Mouse (Mus musculus) heart, embryonic 16.5 days (tissue): ENCODE results near the gene Lgr5. TPM values are rescaled to one million over a fixed set of nuclear protein-coding genes. Genes with fewer than 3 reads are reported as not detected.

Experiments
- ATAC-seq: fragments of 200-750 bp; cut with Nextera tagmentation; replicated peaks from 2 replicates; pipeline ENCODE4 v1.8.0; 2017; ENCODE audit warnings: moderate number of reproducible peaks; ENCODE audit not compliant: insufficient read depth, low FRiP score; ENCODE audit errors: extremely low read depth
- H3K27ac ChIP-seq: fragments of 300-500 bp; sonication (generic); 2 replicates; pipeline ENCODE4 v1.5.1; 2014; ENCODE audit warnings: mild to moderate bottlenecking, low read length, control low read depth, moderate library complexity
- H3K27me3 ChIP-seq: fragments of 300-500 bp; sonication (generic); 2 replicates; pipeline ENCODE4 v1.6.1; 2014; ENCODE audit warnings: low read length, mixed read lengths; ENCODE audit not compliant: control insufficient read depth, insufficient read depth
- H3K36me3 ChIP-seq: fragments of 300-500 bp; sonication (generic); 2 replicates; pipeline ENCODE4 v1.6.1; 2014; ENCODE audit not compliant: control insufficient read depth, insufficient read depth
- H3K4me1 ChIP-seq: fragments of 300-500 bp; sonication (generic); 2 replicates; pipeline ENCODE4 v1.6.1; 2014; ENCODE audit warnings: low read length, mixed read lengths; ENCODE audit not compliant: control insufficient read depth, insufficient read depth
- H3K4me2 ChIP-seq: fragments of 300-500 bp; sonication (generic); 2 replicates; pipeline ENCODE4 v1.6.1; 2014; ENCODE audit warnings: low read depth, mild to moderate bottlenecking, control low read depth, low read length
- H3K4me3 ChIP-seq: fragments of 300-500 bp; sonication (generic); 2 replicates; pipeline ENCODE4 v1.5.1; 2014; ENCODE audit warnings: mild to moderate bottlenecking, control low read depth, low read length
- H3K9ac ChIP-seq: fragments of 300-500 bp; sonication (generic); 2 replicates; pipeline ENCODE4 v1.6.1; 2014; ENCODE audit warnings: low read length, control low read depth
- H3K9me3 ChIP-seq: fragments of 300-500 bp; sonication (generic); replicated peaks from 2 replicates; pipeline ENCODE4 v1.6.1; 2016; ENCODE audit warnings: low read length; ENCODE audit not compliant: control insufficient read depth
- WGBS: fragments of 180-500 bp; shearing (Covaris S2); extraction: QIAGEN DNeasy Blood & Tissue Kit; methylation state at CpG from one replicate; pipeline ENCODE4 v1.1.7; 2014; 5-methylcytosine and 5-hydroxymethylcytosine counted together
- polyA plus RNA-seq: library from polyadenylated mRNA; unstranded; fragments of >200 nt; fragmentation: Nextera tagmentation; extraction: Ambion mirVana; gene quantifications from 2 replicates; pipeline ENCODE4 v1.2.1, GENCODE M21; 2015

The Lgr5 gene
- polyA plus RNA-seq, 1 experiment from 2014 or later, result 0.53 TPM

- Histone ChIP-seq H3K27me3 (peaks cover 10% of the 10 kb centered on the region), H3K27ac (no peak overlapping the region), H3K4me2 (no peak overlapping the region), H3K9ac (no peak overlapping the region), H3K9me3 (no peaks in the 10 kb centered on the region), H3K36me3 (no peaks in the 10 kb centered on the region), H3K4me3 (no peak overlapping the region), H3K4me1 (no peaks in the 10 kb centered on the region)
- ATAC-seq, result no peak
- WGBS, result 84% methylated on average over 6 of the region's 6 CpGs
Observed at GRCm38 (mm10) chr10:115593651-115594050, 6.1 kb upstream of the Lgr5 start.

GRCm38 (mm10) chr10:115593221-115593620 is 5.6 kb upstream of the Lgr5 start:
- Histone ChIP-seq H3K4me2 (no peak overlapping the region), H3K9ac (no peak overlapping the region), H3K36me3 (no peaks in the 10 kb centered on the region), H3K27me3 (peaks cover 12% of the 10 kb centered on the region), H3K9me3 (no peaks in the 10 kb centered on the region), H3K4me1 (no peaks in the 10 kb centered on the region), H3K4me3 (no peak overlapping the region), H3K27ac (no peak overlapping the region)
- ATAC-seq, result no peak
- 63% methylated on average over 11 of the region's 11 CpGs for WGBS

- WGBS, result 2% methylated on average over 7 of the region's 7 CpGs
- Histone ChIP-seq H3K9me3 (no peaks in the 10 kb centered on the region), H3K27me3 (peaks cover 42% of the 10 kb centered on the region), H3K4me1 (peaks cover 13% of the 10 kb centered on the region), H3K9ac (no peak overlapping the region), H3K4me3 (peak overlapping the region; percentile 52), H3K27ac (no peak overlapping the region), H3K4me2 (peak overlapping the region; percentile 78), H3K36me3 (no peaks in the 10 kb centered on the region)
- ATAC-seq, result no peak
Observed at GRCm38 (mm10) chr10:115587979-115588378, 399 bp upstream of the Lgr5 start.

GRCm38 (mm10) chr10:115586246-115587231 is 1.0 kb downstream of the Lgr5 start:
- ATAC-seq, result peak; percentile 68
- Histone ChIP-seq H3K27ac (no peak overlapping the region), H3K36me3 (no peaks in the 10 kb centered on the region), H3K4me2 (peak overlapping the region; percentile 78), H3K9ac (no peak overlapping the region), H3K27me3 (peaks cover 42% of the 10 kb centered on the region), H3K9me3 (no peaks in the 10 kb centered on the region), H3K4me3 (peak overlapping the region; percentile 52), H3K4me1 (peaks cover 13% of the 10 kb centered on the region)
- 1% methylated on average over 41 of the region's 41 CpGs for WGBS

GRCm38 (mm10) chr10:115585491-115586245 is 1.9 kb downstream of the Lgr5 start:
- peaks cover 42% of the 10 kb centered on the region for H3K27me3 ChIP-seq
- no peaks in the 10 kb centered on the region for H3K9me3 ChIP-seq
- ATAC-seq, result no peak
- H3K27ac ChIP-seq, result no peak overlapping the region
- WGBS, result 2% methylated on average over 21 of the region's 21 CpGs
- H3K4me2 ChIP-seq, result peak overlapping the region; percentile 78
- H3K4me1 ChIP-seq, result peaks cover 13% of the 10 kb centered on the region
- H3K9ac ChIP-seq, result no peak overlapping the region
- peak overlapping the region; percentile 52 for H3K4me3 ChIP-seq
- no peaks in the 10 kb centered on the region for H3K36me3 ChIP-seq

GRCm38 (mm10) chr10:115584656-115585055 is 2.9 kb downstream of the Lgr5 start:
- Histone ChIP-seq H3K4me3 (no peak overlapping the region), H3K9me3 (no peaks in the 10 kb centered on the region), H3K36me3 (no peaks in the 10 kb centered on the region)

GRCm38 (mm10) chr10:115583071-115583470 is 4.5 kb downstream of the Lgr5 start:
- H3K9me3 ChIP-seq, result no peaks in the 10 kb centered on the region
- no peak overlapping the region for H3K4me2 ChIP-seq
- no peak overlapping the region for H3K27ac ChIP-seq
- H3K36me3 ChIP-seq, result no peaks in the 10 kb centered on the region
- H3K9ac ChIP-seq, result no peak overlapping the region
- H3K27me3 ChIP-seq, result peaks cover 29% of the 10 kb centered on the region
- ATAC-seq, result no peak
- 76% methylated on average over 3 of the region's 3 CpGs for WGBS
- H3K4me3 ChIP-seq, result no peak overlapping the region
- peaks cover 13% of the 10 kb centered on the region for H3K4me1 ChIP-seq

More at GRCm38 (mm10) chr10:115584656-115585055, 2.9 kb downstream of the Lgr5 start:
- no peak overlapping the region for H3K4me2 ChIP-seq
- H3K27me3 ChIP-seq, result peaks cover 41% of the 10 kb centered on the region
- peaks cover 13% of the 10 kb centered on the region for H3K4me1 ChIP-seq
- 27% methylated on average over 13 of the region's 14 CpGs for WGBS
- no peak for ATAC-seq
- no peak overlapping the region for H3K27ac ChIP-seq
- H3K9ac ChIP-seq, result no peak overlapping the region

GRCm38 (mm10) chr10:115581971-115582370 is 5.6 kb downstream of the Lgr5 start:
- no peak for ATAC-seq
- no peak overlapping the region for H3K4me2 ChIP-seq
- H3K4me1 ChIP-seq, result peaks cover 7% of the 10 kb centered on the region
- 64% methylated on average over 9 of the region's 9 CpGs for WGBS
- peaks cover 19% of the 10 kb centered on the region for H3K27me3 ChIP-seq
- H3K9me3 ChIP-seq, result no peaks in the 10 kb centered on the region
- H3K27ac ChIP-seq, result no peak overlapping the region
- H3K36me3 ChIP-seq, result no peaks in the 10 kb centered on the region
- no peak overlapping the region for H3K9ac ChIP-seq
- no peak overlapping the region for H3K4me3 ChIP-seq

- Histone ChIP-seq H3K9ac (no peak overlapping the region), H3K4me3 (no peak overlapping the region), H3K27me3 (peaks cover 7% of the 10 kb centered on the region), H3K36me3 (no peaks in the 10 kb centered on the region), H3K4me1 (no peaks in the 10 kb centered on the region), H3K9me3 (no peaks in the 10 kb centered on the region), H3K4me2 (no peak overlapping the region), H3K27ac (no peak overlapping the region)
- WGBS, result 26% methylated on average over 7 of the region's 7 CpGs
- no peak for ATAC-seq
Observed at GRCm38 (mm10) chr10:115579494-115579893, 8.1 kb downstream of the Lgr5 start.
